ENCODE assay signal across 15 mouse cellular contexts in genomic region chr15:96257781-96258180, GRCm38 (mm10). TPM values are rescaled to one million over a fixed set of nuclear protein-coding genes. Genes with fewer than 3 reads are reported as not detected.
DNase-seq lines count a peak whose midpoint lies in the region; ATAC-seq and TF ChIP-seq lines count a peak whose summit lies in the region.
"Had no signal": no experiment of that assay in that cellular context is flagged by ENCODE, and none has a peak within 500 bp of the region (broad histone marks: within the 10 kb centered on the region; RNA-seq: fewer than 3 reads in every experiment).

No protein-coding gene starts in this region.

- no peak overlapping the region for H3K4me3 ChIP-seq in heart, embryonic 14.5 days (ENCODE audit: control insufficient read depth in 1 of 2, insufficient read depth in 1 of 2, low read depth in 1 of 2, low read length in 2 of 2)
- peak overlapping the region; percentile 27 for H3K4me3 ChIP-seq in testis, adult 2 months (ENCODE audit: control insufficient read depth, low read depth, low read length)
- H3K4me3 ChIP-seq in limb, embryonic 13.5 days = no peak overlapping the region
- H3K4me3 ChIP-seq: hindbrain, embryonic 13.5 days; midbrain, embryonic 13.5 days; stomach, embryonic 15.5 days had no signal

- intact Hi-C loops in heart, postnatal 36 days (cut with DNase I) = no loop called here

- TF ChIP-seq CTCF in testis, adult 2 months (IDR thresholded peaks at IDR 0.05; ENCODE audit: control insufficient read depth, insufficient read depth, insufficient replicate concordance, low read depth, low read length) = no peak

- no peaks in the 10 kb centered on the region for H3K36me3 ChIP-seq in heart, embryonic 14.5 days (ENCODE audit: control insufficient read depth, insufficient read depth, low read length)
- H3K36me3 ChIP-seq in testis, adult 2 months (ENCODE audit: control insufficient read depth, insufficient read depth, low read length) = no peaks in the 10 kb centered on the region
- no peaks in the 10 kb centered on the region for H3K36me3 ChIP-seq in limb, embryonic 13.5 days
- H3K36me3 ChIP-seq: hindbrain, embryonic 13.5 days; midbrain, embryonic 13.5 days; stomach, embryonic 15.5 days had no signal

- H3K27me3 ChIP-seq in heart, embryonic 14.5 days (ENCODE audit: control insufficient read depth, insufficient read depth, low read length) = no peaks in the 10 kb centered on the region
- no peaks in the 10 kb centered on the region for H3K27me3 ChIP-seq in testis, adult 2 months (ENCODE audit: control insufficient read depth, insufficient read depth, low read length)
- H3K27me3 ChIP-seq in limb, embryonic 13.5 days = no peaks in the 10 kb centered on the region
- H3K27me3 ChIP-seq: hindbrain, embryonic 13.5 days; midbrain, embryonic 13.5 days; Patski; stomach, embryonic 15.5 days had no signal

- peaks cover 21% of the 10 kb centered on the region; the same call in 1 of the 2 replicates for H3K9me3 ChIP-seq in heart, embryonic 14.5 days (ENCODE audit: control insufficient read depth, low read length)
- peaks cover 25% of the 10 kb centered on the region for H3K9me3 ChIP-seq in limb, embryonic 13.5 days
- H3K9me3 ChIP-seq: stomach, embryonic 15.5 days had no signal

- H3K9ac ChIP-seq in heart, embryonic 14.5 days (ENCODE audit: low read length) = no peak overlapping the region
- no peak overlapping the region for H3K9ac ChIP-seq in limb, embryonic 13.5 days
- H3K9ac ChIP-seq: hindbrain, embryonic 13.5 days; midbrain, embryonic 13.5 days; stomach, embryonic 15.5 days had no signal

- peaks cover 8% of the 10 kb centered on the region in 2 experiments for H3K4me1 ChIP-seq in heart, embryonic 14.5 days (ENCODE audit: control insufficient read depth in 2 of 2, insufficient read depth in 2 of 2, low read length in 2 of 2)
- H3K4me1 ChIP-seq in testis, adult 2 months (ENCODE audit: control insufficient read depth, insufficient read depth, low read length) = peaks cover 13% of the 10 kb centered on the region
- H3K4me1 ChIP-seq in limb, embryonic 13.5 days = peaks cover 8% of the 10 kb centered on the region

- peak overlapping the region; percentile 21 for H3K4me2 ChIP-seq in heart, embryonic 14.5 days (ENCODE audit: low read length)
- peak overlapping the region; percentile 37 for H3K4me2 ChIP-seq in limb, embryonic 13.5 days (replicated peaks)
- H3K4me2 ChIP-seq: hindbrain, embryonic 13.5 days; midbrain, embryonic 13.5 days; stomach, embryonic 15.5 days had no signal

- TF ChIP-seq POLR2A in testis, adult 2 months (IDR thresholded peaks at IDR 0.05; ENCODE audit: control insufficient read depth, low read depth, low read length) = no peak

- ATAC-seq in heart, embryonic 14.5 days (ENCODE audit: insufficient number of reproducible peaks, insufficient read depth, low FRiP score, low read depth) = no peak
- no peak for ATAC-seq in limb, embryonic 13.5 days (ENCODE audit: low FRiP score, low read depth)
- ATAC-seq: forebrain, embryonic 16.5 days; midbrain, embryonic 13.5 days; Patski had no signal

- DNase-seq in heart, postnatal 36 days = no peak
- no peak for DNase-seq in testis, postnatal 10 days (ENCODE audit: low spot score)
- peak; percentile 73 for DNase-seq in thymus, postnatal 4 days
- no peak for DNase-seq in spleen, postnatal 36 days (ENCODE audit: low spot score in 2 of 2)
- no peak for DNase-seq in kidney, postnatal 4 days
- DNase-seq: cerebellum, adult 11-12 months had no signal

- 63% methylated on average over 5 of the region's 5 CpGs for whole genome bisulfite sequencing in heart, embryonic 14.5 days
- WGBS in limb, embryonic 13.5 days = 63% methylated on average over 5 of the region's 5 CpGs

- H3K27ac ChIP-seq in heart, embryonic 14.5 days (replicated peaks in 1 of 2; ENCODE audit: control insufficient read depth in 1 of 2, insufficient read depth in 1 of 2, low read depth in 2 of 2, low read length in 2 of 2) = no peak overlapping the region
- H3K27ac ChIP-seq in testis, adult 2 months (ENCODE audit: control insufficient read depth, insufficient read depth, low read depth, low read length) = no peak overlapping the region
- H3K27ac ChIP-seq in limb, embryonic 13.5 days = no peak overlapping the region
- H3K27ac ChIP-seq: hindbrain, embryonic 13.5 days; macrophage; midbrain, embryonic 13.5 days; stomach, embryonic 15.5 days had no signal

RNA-seq across cellular contexts. Expression of gene Arid2, which starts 29.5 kb away (rescaled TPM):
- 19.4 and 20.3 TPM in 2 replicates for polyA plus RNA-seq in heart, embryonic 14.5 days (2014; fragmentation: Nextera tagmentation; extraction: Ambion mirVana)
- total RNA-seq in heart, postnatal 36 days (2021) = 10 to 100 TPM; 23.8 to 25.7 TPM
- 71.5 and 83.6 TPM in 2 replicates for polyA plus RNA-seq in testis, adult 2 months (2012; rRNA removed)
- polyA plus RNA-seq in limb, embryonic 13.5 days (2015; fragmentation: Nextera tagmentation; extraction: Ambion mirVana) = 29.1 and 29.3 TPM in 2 replicates
